Mouse (Mus musculus): ENCODE measurements around the gene Cmtm8.

The Cmtm8 gene

DNA sequence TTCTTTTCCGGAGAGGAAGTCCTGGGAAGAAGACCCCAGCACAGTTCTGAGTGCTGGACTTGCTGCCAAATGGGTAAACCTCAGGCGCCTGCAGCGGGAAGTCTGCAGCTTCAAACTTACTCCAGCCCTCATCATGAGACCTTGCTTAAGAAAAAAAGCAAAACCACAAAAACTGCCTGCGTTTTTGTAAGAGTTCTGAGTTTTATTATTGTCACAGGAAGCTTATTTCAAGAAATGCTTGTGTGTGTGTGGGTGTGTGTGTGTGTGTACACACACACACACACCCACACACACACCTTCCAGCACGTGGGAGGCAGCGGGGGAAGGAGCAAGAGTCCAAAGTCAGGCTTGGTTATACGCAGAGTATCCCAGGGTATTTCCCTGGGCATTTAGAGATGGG lies 85.7 kb downstream of the Cmtm8 start:
- no peak for DNase-seq (ENCODE audit: low read depth, low spot score)

DNA sequence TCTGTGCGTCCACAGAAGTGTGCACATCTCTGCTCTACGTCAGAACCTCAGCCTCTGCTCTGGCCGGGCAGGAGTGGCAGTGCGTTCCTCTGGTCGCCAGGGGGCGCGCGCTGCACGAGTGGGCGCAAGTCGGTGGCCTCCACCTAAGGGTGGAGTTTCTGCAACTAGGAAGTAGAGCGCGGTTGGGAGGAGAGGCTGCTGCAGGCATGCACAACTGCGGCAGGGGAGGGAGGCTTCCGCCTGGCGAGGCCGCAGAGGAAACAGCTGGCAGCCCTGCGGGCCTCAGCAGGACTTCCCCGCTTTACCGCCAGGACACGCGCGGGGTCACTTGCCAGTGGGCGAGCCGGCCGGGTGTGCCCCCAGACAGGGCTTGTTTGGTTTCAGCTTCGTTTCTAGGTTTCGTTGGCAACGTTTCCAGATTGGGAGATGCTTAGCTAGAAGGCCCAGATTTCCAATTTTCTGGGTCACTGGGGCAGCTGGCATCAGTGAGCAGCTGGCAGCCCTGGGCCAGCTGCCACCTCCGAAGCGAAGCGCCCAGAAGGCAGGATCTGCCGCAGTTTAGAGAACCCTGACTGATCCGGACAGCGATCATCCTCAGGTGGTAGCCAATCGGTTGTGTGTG lies 91.0 kb downstream of the Cmtm8 start:
- peak; percentile 83 for DNase-seq (ENCODE audit: low read depth, low spot score)

DNA sequence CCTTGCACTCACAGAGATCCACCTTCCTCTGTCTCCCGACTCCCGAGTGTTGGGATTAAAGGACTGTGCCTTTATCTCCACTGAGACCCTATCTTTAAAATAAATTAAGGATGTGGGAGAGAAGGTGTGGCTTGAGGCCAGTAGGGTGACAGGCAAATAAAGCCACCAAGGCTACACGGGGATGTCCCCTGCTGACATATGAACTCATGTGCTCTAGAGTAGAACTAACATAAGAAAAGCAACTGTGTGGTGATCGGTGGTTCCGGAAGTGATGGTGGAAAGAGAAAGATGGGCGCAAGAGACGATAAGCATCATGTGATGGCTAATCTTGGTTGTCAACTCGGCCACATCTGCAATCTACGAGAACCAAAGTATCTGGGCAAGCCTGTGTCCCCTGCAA lies 91.6 kb downstream of the Cmtm8 start:
- DNase-seq (ENCODE audit: low read depth, low spot score): no peak

DNA sequence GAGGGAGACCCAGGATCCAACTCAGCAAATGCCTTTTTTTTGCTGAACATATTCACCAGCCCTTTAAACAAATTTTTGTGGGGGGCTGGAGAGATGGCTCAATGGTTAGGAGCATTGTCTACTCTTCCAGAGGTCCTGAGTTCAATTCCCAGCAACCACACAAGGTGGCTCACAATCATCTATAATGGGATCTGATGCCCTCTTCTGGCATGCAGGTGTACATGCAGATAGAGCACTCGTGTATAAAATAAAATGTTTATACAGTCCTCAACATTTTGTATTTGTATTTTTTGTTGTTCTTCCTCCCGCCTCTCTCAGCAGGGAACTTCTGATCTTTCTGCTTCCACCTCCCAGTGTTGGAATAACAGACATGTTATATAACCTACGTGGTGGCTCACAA lies 92.4 kb downstream of the Cmtm8 start:
- DNase-seq (ENCODE audit: low read depth, low spot score): no peak

DNA sequence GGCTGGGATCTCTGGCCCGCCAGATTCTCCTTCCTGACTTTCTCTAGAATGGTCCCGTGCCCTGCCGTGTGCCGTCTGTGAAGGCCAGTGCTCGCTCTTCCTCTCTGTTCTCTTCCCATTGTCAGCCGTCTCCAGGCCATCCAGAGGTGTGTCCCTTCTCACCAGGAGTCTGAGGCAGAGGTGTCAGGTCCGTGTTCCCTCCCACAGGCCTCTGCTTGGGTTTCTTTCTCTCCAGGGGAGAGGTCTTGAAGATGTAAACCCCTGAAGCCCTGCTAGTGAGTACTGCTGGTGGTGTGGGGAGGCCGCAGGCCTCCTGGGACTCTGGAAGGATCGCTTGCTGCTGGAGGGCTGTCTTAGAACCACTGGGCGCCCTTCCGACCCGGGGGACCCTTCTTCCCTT lies 96.5 kb downstream of the Cmtm8 start:
- DNase-seq (ENCODE audit: low read depth, low spot score): no peak

DNA sequence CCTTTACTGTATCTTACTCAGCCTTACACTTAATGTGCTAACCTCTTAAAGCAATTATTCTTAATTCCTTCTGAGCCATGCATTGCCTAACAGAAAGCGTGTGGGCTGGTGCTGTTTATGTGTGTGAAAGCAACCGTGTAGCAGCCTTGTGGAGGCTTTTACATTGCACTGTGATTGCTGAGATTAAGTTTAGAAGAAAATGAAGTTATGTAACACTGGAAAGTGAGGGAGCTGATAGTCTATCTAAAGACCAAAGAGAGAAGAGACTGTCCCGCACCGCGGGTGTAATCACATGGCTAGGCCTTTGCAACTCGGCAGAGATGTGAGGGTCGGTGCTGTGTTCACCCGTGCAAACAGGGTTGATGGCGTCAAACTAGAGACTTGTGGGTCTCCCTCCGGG lies 96.9 kb downstream of the Cmtm8 start:
- DNase-seq (ENCODE audit: low read depth, low spot score): no peak

DNA sequence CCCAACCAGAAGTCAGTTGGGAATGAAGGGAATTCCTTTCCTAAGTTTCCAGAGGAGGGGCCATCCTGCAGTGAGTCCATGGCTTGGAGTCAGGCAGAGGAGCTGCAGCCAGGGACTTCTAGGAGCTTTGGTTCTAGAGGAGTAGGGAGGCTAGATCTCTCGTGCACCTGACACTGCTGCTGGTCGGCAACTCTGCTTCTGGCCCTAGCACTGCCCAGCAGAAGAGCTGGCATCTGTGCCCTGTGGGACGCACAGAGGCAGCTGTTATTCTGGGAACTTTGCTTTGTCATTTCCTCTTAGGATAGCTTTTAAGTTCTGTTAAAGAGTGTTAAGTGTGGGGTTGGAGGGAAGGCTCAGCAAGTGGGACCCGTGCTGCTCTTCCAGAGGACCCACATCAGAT lies 98.3 kb downstream of the Cmtm8 start:
- no peak for DNase-seq (ENCODE audit: low read depth, low spot score)

DNA sequence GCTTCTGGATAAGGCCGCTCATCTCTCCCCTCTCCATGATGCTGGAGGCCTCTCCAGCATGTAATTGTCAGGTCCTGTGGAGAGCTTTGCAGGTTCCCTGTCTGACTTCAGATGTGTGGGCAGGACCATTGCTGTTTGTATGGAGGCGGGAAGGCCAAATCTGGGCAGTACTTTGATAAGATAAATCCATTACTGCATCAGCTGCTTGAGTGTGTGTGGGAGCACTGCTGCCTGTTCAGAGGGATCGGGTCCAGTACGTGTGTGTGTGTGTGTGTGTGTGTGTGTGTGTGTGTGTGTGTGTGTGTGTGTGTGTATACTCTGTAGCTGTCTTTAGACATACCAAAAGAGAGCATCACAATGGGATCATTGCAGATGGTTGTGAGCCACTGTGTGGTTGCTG lies 98.8 kb downstream of the Cmtm8 start:
- DNase-seq (ENCODE audit: low read depth, low spot score): no peak

DNA sequence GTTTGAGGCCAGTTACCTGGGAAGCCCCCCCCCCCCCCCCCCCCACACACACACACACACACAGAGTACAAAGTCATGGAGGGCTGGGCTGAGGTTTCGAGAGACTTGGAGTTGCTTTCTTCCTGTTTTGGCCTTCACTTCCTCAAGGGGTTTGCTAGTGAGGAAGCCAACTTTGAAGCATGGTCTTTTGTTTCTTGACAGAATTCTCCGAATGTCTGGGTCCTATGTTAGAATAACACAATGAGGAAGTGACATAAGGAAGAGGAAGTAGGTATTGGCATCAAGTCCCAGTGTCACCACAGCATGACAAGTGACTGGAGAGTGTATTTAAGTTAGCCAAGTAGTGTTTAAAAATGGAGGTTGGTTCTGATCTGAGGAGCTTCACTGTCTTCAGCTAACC lies 101.2 kb downstream of the Cmtm8 start:
- DNase-seq (ENCODE audit: low read depth, low spot score): no peak

DNA sequence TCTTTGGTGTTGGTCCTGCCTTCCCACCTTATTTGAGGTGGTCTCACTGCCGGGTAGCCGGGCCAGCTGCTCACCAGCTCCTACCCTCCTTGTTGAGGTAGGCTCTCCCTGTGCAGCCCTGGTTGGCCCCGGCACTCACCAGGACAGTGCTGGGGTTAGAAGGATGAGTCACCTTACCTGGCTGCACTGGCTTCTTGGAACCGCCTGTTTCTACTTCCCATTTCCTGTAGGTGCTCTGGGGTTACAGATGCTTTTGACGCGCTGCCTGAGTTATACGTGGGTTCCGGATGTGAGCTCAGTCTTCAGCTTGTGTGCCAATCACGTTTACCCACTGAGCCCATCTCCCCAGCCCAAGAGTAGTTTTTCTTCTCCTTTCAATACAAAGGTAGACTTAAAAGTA lies 103.6 kb downstream of the Cmtm8 start:
- no peak for DNase-seq (ENCODE audit: low read depth, low spot score)
